Mouse (Mus musculus) forebrain, embryonic 11.5 days (tissue): ENCODE data around the gene Zfp672. TPM values are rescaled to one million over a fixed set of nuclear protein-coding genes. Genes with fewer than 3 reads are reported as not detected.
A peak's percentile ranks its signal among the peaks of the same experiment; 100 is the strongest.

Source experiments
- ATAC-seq: fragments of 200-750 bp; cut with Nextera tagmentation; replicated peaks from 2 replicates; pipeline ENCODE4 v1.8.0; 2017; ENCODE audit warnings: moderate TSS enrichment; ENCODE audit not compliant: low FRiP score
- DNase-seq: peaks from one replicate; pipeline ENCODE4 v3.0.0-alpha.2; 2017; ENCODE audit warnings: low spot score
- H3K27ac ChIP-seq: fragments of 300-500 bp; sonication (generic); 2 replicates; pipeline ENCODE4 v1.5.1; 2014; ENCODE audit warnings: low read depth, low read length
- H3K27me3 ChIP-seq: fragments of 300-500 bp; sonication (generic); 2 replicates; pipeline ENCODE4 v1.6.1; 2014; ENCODE audit warnings: mild to moderate bottlenecking, low read length, mixed read lengths; ENCODE audit not compliant: control insufficient read depth, insufficient read depth
- H3K36me3 ChIP-seq: fragments of 300-500 bp; sonication (generic); 2 replicates; pipeline ENCODE4 v1.6.1; 2014; ENCODE audit warnings: mild to moderate bottlenecking, low read length, moderate library complexity, mixed read lengths; ENCODE audit not compliant: control insufficient read depth, insufficient read depth
- H3K4me1 ChIP-seq: fragments of 300-500 bp; sonication (generic); replicated peaks from 2 replicates; pipeline ENCODE4 v1.6.1; 2014; ENCODE audit warnings: low read length, mixed read lengths; ENCODE audit not compliant: control insufficient read depth, insufficient read depth
- H3K4me2 ChIP-seq: fragments of 300-500 bp; sonication (generic); 2 replicates; pipeline ENCODE4 v1.6.1; 2014; ENCODE audit warnings: low read depth, mild to moderate bottlenecking, low read length, moderate library complexity, mixed read lengths; ENCODE audit not compliant: severe bottlenecking
- H3K4me3 ChIP-seq: fragments of 300-500 bp; sonication (generic); 2 replicates; pipeline ENCODE4 v1.5.1; 2014; ENCODE audit warnings: low read depth, low read length
- H3K9ac ChIP-seq: fragments of 300-500 bp; sonication (generic); 2 replicates; pipeline ENCODE4 v1.6.1; 2014; ENCODE audit warnings: low read length
- H3K9me3 ChIP-seq: fragments of 300-500 bp; sonication (generic); 2 replicates; pipeline ENCODE4 v1.6.1; 2016; ENCODE audit warnings: low read length, mixed read lengths; ENCODE audit not compliant: control insufficient read depth
- WGBS: fragments of 180-500 bp; shearing (Covaris S2); extraction: QIAGEN DNeasy Blood & Tissue Kit; methylation state at CpG from one replicate; pipeline ENCODE4 v1.1.7; 2014; 5-methylcytosine and 5-hydroxymethylcytosine counted together
- polyA plus RNA-seq: library from polyadenylated mRNA; unstranded; fragments of >200 nt; fragmentation: Nextera tagmentation; extraction: Ambion mirVana; gene quantifications from 2 replicates; pipeline ENCODE4 v1.2.1, GENCODE M21; 2014

Gene Zfp672
- polyA plus RNA-seq, 1 experiment from 2014 or later: 33.2 TPM

DNA sequence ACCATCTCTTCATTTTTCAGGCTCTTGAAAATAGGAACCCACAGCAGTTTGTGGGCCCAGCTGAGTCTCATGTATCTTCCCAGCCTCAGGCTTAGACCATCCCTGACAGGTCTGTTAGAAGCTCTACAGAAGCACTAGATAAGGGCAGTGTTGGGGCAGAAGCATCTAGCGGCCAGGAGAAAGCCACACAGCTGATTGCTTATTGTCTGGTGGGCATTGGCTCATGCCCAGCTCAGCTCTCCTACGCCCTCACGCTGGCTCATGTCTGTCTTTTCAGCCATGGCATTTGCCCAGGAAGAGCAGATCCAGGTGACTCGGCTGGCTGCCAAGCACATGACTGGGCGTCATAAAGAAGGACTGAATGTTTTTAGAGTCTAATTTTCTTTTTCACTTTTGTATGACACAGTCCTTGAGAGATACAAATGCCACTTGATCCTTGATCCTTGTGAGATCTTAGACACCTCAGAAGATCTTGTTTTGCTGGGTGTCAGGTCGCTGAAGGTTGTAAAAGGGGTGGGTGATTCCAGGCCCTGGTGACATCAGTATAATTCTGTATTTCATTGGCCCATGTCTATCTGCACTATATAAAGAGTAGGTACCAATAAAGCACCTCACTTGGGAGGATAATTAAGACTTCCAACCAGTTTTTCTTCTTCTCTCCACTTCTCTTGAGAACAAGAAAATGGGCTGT lies 27.9 kb upstream of the Zfp672 start:
- no peak overlapping the region for H3K4me3 ChIP-seq
- H3K27me3 ChIP-seq: no peaks in the 10 kb centered on the region; the same call in 1 of the 2 replicates
- no peak overlapping the region for H3K9ac ChIP-seq
- H3K9me3 ChIP-seq: no peaks in the 10 kb centered on the region
- no peaks in the 10 kb centered on the region for H3K4me1 ChIP-seq
- no peak for ATAC-seq
- 84% methylated on average over 6 of the region's 6 CpGs for WGBS
- no peak overlapping the region for H3K27ac ChIP-seq
- DNase-seq: no peak
- H3K36me3 ChIP-seq: no peaks in the 10 kb centered on the region
- no peak overlapping the region for H3K4me2 ChIP-seq

DNA sequence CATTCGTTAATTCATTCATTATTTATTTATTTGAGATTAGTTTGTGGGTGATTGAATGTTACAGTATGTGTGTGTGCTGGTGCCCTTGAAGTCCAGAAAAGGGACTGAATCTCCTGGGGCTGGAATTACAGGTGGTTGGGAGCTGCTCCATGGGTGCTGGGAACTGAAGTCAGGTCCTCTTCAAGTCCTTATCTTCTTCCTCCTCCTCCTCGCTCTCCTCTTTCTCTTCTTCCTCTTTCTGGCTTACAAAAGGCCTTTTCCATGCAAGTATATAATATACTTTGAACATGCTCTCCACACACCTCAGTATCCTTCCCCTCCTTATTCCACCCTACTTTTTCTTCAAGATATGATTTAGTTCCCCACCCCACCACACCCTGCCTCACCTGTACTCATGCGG lies 26.9 kb upstream of the Zfp672 start:
- H3K27ac ChIP-seq: no peak overlapping the region
- H3K9me3 ChIP-seq: no peaks in the 10 kb centered on the region
- no peak overlapping the region for H3K4me2 ChIP-seq
- H3K9ac ChIP-seq: no peak overlapping the region
- ATAC-seq: no peak
- no peaks in the 10 kb centered on the region for H3K4me1 ChIP-seq
- no peak for DNase-seq
- WGBS: 88% methylated on average over 3 of the region's 3 CpGs
- H3K4me3 ChIP-seq: no peak overlapping the region
- no peaks in the 10 kb centered on the region; the same call in 1 of the 2 replicates for H3K27me3 ChIP-seq
- no peaks in the 10 kb centered on the region for H3K36me3 ChIP-seq

DNA sequence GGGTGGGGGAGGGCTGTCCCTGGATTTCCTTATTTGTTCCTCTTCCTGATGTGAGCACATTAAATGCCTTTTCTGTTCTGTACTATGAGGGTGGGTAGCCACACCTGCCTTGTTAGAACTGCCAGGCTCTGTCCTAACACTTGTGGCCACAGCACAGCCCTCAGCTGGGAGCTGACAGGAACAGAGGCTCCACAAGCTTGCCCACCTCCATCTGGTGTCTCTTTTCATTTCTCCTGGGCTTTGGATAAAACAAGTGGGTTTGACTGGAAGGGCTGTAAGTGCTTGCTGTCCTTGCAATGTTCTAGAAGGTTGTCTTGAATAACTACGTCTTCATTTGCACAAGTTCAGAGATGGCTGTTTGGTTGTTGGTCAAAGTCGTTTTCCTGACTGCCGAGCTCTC lies 24.8 kb upstream of the Zfp672 start:
- no peak overlapping the region for H3K4me3 ChIP-seq
- no peak overlapping the region for H3K4me2 ChIP-seq
- H3K4me1 ChIP-seq: no peaks in the 10 kb centered on the region
- H3K27ac ChIP-seq: no peak overlapping the region
- no peak overlapping the region for H3K9ac ChIP-seq
- ATAC-seq: no peak
- no peaks in the 10 kb centered on the region for H3K9me3 ChIP-seq
- H3K36me3 ChIP-seq: no peaks in the 10 kb centered on the region
- DNase-seq: no peak
- no peaks in the 10 kb centered on the region; the same call in 1 of the 2 replicates for H3K27me3 ChIP-seq
- WGBS: 89% methylated on average over 3 of the region's 3 CpGs

DNA sequence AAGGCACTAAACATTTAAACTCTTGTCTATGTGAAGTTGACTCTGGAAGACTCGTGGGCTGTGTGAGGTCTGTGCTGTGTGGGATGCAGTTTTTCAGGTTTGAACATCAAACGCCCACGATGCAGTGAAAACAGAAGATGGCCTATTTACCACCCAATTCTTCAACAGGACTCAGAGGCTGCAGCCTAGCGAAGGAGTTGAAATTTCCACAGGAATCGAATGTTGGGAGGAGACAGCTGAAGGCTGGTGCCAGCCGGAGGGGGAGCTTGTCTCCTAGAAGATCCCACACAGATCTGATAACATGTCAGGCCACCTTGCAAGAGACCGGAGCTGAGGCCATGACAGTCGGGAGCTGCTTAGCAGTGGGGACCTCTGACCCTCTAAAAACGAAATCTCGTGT lies 24.3 kb upstream of the Zfp672 start:
- no peak overlapping the region for H3K27ac ChIP-seq
- H3K4me3 ChIP-seq: no peak overlapping the region
- DNase-seq (no peak), ATAC-seq (no peak)
- H3K27me3 ChIP-seq: no peaks in the 10 kb centered on the region; the same call in 1 of the 2 replicates
- H3K4me1 ChIP-seq: no peaks in the 10 kb centered on the region
- H3K36me3 ChIP-seq: no peaks in the 10 kb centered on the region
- no peak overlapping the region for H3K4me2 ChIP-seq
- WGBS: 77% methylated on average over 10 of the region's 10 CpGs
- no peaks in the 10 kb centered on the region for H3K9me3 ChIP-seq
- no peak overlapping the region for H3K9ac ChIP-seq

DNA sequence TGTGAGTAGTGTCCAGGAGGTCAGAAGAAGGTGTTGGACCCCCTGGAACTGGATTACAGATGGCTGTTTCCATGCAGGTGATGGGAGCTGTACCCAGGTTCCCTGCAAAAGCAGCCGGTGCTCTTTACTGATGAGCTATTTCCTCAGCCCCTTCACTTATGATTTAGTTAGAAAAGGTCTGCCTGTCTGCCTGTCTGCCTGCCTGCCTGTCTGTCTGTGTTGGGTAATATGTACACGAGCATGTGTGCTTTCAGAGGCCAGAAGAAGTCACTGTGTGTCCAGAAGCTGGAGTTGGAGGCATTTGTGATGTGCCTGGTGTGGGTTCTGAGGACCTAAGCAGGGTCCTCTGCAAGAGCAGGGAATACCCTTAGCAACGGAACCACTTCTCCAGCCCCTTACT lies 23.6 kb upstream of the Zfp672 start:
- no peak overlapping the region for H3K27ac ChIP-seq
- H3K9ac ChIP-seq: no peak overlapping the region
- DNase-seq: no peak
- no peaks in the 10 kb centered on the region for H3K36me3 ChIP-seq
- ATAC-seq: no peak
- 83% methylated on average over 3 of the region's 3 CpGs for WGBS
- H3K4me3 ChIP-seq: no peak overlapping the region
- H3K9me3 ChIP-seq: no peaks in the 10 kb centered on the region
- no peaks in the 10 kb centered on the region for H3K4me1 ChIP-seq
- H3K4me2 ChIP-seq: no peak overlapping the region
- H3K27me3 ChIP-seq: no peaks in the 10 kb centered on the region; the same call in 1 of the 2 replicates

DNA sequence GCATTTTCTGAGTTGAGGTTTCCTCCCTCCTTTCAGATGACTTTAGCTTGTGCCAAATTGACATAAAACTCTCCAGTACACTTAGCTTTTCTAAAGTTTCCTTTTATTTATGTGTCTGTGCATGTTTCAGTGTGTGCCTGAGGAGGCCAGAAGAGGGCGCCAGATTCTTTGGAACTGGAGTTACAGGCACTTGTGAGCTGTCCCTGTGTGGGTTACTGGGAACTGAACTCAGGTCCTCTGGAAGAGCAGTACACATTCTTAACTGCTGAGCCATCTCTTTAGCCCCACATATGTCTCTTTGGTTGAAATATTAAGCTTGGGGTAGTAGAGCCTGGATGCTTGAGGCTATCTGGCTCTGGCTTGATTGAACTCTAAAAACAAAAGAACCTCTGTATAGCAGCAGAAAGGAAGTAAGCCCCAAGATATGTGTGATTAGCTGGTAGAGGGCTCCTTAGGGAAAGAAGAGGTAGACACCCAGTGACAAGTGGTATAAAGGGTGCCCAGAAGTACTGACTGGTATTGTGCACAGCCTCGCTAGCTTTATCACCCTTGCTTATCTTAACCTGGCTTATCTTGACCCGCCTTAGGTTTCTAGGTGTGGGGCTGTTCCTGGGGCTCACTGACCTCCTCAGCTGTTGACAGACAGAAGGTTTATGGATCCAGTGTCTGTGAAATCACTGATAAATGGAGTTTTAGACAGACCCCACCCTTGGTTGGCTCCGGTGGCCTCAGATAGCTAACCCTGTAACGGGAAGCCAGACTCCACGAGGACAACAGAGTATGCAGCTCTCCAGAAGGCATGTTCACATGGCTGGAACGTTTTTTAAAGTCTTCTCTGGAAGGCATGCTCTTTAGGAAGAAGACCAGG lies 22.8 kb upstream of the Zfp672 start:
- H3K27ac ChIP-seq: no peak overlapping the region
- no peak overlapping the region for H3K4me2 ChIP-seq
- no peak overlapping the region for H3K4me3 ChIP-seq
- no peaks in the 10 kb centered on the region; the same call in 1 of the 2 replicates for H3K27me3 ChIP-seq
- no peaks in the 10 kb centered on the region for H3K36me3 ChIP-seq
- H3K9ac ChIP-seq: no peak overlapping the region
- no peak for ATAC-seq
- H3K9me3 ChIP-seq: no peaks in the 10 kb centered on the region
- 68% methylated on average over 7 of the region's 7 CpGs for WGBS
- DNase-seq: peak; percentile 63
- H3K4me1 ChIP-seq: no peaks in the 10 kb centered on the region

DNA sequence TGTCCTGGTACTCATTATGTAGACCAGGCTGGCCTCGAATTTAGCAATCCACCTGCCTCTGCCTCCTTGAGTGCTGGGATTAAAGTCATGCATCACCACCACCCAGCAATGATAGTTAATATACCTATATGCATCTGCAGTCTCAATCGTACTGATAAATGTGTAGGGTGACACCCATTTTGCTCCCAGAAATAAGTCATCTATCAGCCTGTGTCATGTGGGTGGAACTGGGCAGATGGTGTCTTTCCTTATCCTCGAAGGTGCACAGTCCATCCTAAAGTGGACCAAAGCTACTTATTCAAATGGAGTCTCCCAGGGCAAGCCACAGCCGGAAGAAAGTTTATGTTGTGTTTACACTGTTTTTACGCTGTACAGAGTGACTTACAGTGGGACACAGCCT lies 21.0 kb upstream of the Zfp672 start:
- DNase-seq: no peak
- Histone ChIP-seq H3K9ac (no peak overlapping the region), H3K27me3 (no peaks in the 10 kb centered on the region), H3K27ac (no peak overlapping the region), H3K9me3 (no peaks in the 10 kb centered on the region), H3K4me1 (no peaks in the 10 kb centered on the region), H3K4me2 (no peak overlapping the region), H3K36me3 (no peaks in the 10 kb centered on the region; the same call in 1 of the 2 replicates), H3K4me3 (no peak overlapping the region)
- 91% methylated on average over 5 of the region's 5 CpGs for WGBS
- no peak for ATAC-seq

DNA sequence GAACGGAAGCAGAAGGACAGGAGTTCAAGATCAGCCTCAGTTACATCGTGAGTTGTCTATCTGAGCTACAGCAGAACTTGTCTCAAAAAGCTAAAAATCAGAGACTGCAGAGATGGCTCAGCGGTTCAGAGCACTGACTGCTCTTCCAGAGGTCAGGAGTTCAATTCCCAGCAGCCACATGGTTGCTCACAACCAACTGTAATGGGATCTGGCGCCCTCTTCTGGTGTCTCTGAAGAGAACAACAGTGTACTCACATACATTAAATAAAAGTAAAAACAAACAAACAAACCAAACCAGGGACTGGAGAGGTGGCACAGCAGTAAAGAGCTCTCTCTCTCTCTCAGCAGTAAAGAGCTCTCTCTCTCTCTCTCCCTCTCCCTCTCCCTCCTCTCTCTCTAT lies 20.5 kb upstream of the Zfp672 start:
- Histone ChIP-seq H3K9me3 (no peaks in the 10 kb centered on the region), H3K36me3 (no peaks in the 10 kb centered on the region; the same call in 1 of the 2 replicates), H3K4me3 (no peak overlapping the region), H3K27ac (no peak overlapping the region), H3K4me2 (no peak overlapping the region), H3K27me3 (no peaks in the 10 kb centered on the region), H3K4me1 (no peaks in the 10 kb centered on the region), H3K9ac (no peak overlapping the region)
- DNase-seq (no peak), ATAC-seq (no peak)
- WGBS: 69% methylated on average over 4 of the region's 4 CpGs
